Mouse (Mus musculus) heart, adult 9 months (tissue): ENCODE results near the gene Plod3.

Source experiments
- DNase-seq, 2 experiments: peaks; one replicate each; pipeline ENCODE4 v3.0.0; 2022; ENCODE audit warnings: low spot score in 2 of 2

The Plod3 gene

DNA sequence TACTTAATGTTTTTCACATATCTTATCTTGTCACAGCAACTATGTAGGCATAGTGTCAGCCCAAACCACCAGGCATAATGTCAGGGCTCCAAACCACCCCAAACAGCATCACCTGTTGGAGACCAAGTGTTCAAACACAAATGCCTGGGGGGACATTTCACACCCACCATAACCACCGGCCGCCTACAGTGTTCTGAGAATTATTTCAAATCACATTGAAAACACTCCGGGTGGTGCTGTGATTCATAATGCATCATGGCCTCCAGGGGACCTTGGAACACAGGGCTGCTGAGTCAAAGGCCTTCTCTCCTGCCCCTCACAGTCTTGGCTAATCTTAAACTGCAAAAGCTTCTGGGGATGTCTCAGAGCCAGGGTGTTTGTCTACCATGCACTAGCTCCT is 29.1 kb downstream of the Plod3 start:
- DNase-seq, result no peak

- DNase-seq, result no peak
Observed at GRCm38 (mm10) chr5:137024318-137024717, 37.5 kb downstream of the Plod3 start.

DNA sequence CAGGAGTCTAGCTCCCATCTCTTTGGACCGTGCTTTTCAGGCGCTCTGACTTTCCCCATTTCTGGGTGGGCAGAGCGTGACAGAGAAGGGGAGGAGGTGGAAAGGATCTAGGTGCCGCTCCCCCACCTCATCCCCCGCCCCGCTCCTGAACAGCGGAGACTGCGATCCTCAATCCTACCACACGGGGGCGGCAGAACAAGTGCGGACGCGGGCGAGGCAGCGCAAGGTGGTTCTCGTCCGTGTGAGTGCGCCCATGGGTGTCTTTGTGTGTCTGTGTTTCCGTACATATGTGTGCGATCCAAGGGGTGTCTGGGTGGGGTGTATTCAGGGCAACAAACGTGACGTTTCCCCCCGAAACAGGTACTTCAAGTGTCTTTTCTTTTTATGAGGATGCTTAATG is 38.3 kb downstream of the Plod3 start:
- peak; percentile 36 to 53 for DNase-seq

- DNase-seq, result no peak
Observed at GRCm38 (mm10) chr5:137026092-137026491, 39.3 kb downstream of the Plod3 start, which contains the start of gene Vgf. Gene Vgf, plus strand, starts transcription at chr5:137026392.

DNA sequence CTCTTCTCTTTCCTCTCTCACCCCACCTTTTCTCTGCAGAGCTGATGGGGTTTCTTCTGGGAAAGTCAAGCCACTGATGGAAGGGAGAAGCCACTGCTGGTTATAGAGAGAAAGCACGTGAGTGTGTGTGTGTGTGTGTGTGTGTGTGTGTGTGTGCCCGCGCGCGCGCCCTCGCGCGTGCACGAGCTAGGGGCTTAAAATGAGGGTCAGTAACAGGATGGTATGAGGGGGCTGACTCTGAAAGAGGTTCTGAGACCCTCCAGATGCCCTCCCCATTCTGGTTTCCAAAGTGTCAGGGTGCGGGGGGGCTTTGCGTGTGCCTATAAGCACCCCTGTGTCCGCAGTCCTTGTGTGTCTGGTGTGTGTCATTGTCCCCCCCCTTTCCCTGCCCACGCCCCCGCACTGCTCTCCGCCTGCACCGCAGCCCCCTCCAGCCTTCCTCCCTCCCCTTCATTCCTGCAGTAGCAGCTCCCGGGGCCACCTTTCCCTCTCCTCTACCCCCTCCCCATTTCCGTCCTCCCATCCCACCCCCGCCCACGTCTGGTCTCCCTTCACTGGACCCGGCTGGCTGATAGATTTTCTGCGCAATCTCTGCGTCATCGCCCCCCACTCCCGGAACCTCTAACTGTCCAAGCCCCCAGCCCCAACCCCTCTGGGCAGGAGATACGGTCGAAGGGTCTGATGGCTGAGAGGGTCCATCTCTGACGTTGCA is 41.9 kb downstream of the Plod3 start:
- DNase-seq, result no peak

GRCm38 (mm10) chr5:137029273-137029585 is 42.4 kb downstream of the Plod3 start:
- DNase-seq, result no peak

- DNase-seq, result peak; percentile 84 to 90
Observed at GRCm38 (mm10) chr5:137029643-137030415, 43.0 kb downstream of the Plod3 start.

GRCm38 (mm10) chr5:137030416-137030810 is 43.6 kb downstream of the Plod3 start:
- no peak for DNase-seq

DNA sequence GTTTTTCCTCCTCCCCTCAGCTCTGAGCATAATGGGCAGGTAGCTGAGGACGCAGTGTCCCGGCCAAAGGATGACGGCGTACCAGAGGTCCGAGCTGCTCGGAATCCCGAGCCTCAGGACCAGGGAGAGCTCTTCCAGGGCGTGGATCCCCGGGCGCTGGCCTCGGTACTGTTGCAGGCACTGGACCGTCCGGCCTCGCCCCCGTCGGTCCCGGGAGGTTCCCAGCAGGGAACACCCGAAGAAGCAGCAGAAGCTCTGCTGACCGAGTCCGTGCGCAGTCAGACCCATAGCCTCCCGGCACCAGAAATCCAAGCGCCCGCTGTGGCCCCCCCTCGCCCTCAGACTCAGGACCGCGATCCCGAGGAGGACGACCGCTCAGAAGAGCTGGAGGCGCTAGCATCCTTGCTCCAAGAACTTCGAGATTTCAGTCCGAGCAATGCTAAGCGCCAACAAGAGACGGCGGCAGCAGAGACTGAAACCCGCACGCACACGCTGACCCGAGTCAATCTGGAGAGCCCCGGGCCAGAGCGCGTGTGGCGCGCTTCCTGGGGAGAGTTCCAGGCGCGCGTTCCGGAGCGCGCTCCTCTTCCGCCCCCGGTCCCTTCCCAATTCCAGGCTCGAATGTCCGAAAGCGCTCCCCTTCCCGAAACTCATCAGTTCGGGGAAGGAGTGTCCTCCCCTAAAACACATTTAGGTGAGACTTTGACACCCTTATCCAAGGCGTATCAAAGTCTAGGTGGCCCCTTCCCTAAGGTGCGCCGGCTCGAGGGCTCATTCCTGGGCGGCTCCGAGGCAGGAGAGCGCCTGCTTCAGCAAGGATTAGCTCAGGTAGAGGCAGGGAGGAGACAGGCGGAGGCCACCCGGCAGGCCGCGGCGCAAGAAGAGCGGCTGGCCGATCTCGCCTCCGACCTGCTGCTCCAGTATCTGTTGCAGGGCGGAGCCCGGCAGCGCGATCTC is 44.5 kb downstream of the Plod3 start:
- DNase-seq, result no peak

- no peak for DNase-seq
Observed at GRCm38 (mm10) chr5:137032033-137032421, 45.2 kb downstream of the Plod3 start.

GRCm38 (mm10) chr5:137032641-137033074 is 45.8 kb downstream of the Plod3 start:
- DNase-seq, result peak; percentile 78 to 80

DNA sequence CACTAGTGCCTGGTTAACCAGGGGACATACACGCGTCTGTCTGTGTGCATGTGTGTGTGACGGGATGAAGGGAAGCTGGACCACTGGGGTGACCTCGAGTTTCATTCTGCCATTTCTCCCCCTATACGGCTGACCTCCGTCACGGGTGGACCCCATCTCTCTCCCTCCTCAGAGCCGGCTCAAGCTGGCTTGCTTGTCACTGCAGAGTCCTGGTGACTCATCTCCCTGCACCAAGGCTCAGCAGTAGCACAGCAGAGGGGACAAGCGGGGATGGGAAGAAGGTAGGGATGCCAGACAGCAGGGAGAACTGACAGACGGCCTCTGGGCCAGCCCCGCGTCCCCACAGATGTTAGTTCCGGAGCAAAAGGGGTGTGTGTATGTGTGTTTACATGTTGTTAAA is 49.4 kb downstream of the Plod3 start:
- no peak for DNase-seq

GRCm38 (mm10) chr5:137039453-137039852 is 52.6 kb downstream of the Plod3 start:
- DNase-seq, result no peak

GRCm38 (mm10) chr5:137041442-137041841 is 54.6 kb downstream of the Plod3 start:
- no peak for DNase-seq

DNA sequence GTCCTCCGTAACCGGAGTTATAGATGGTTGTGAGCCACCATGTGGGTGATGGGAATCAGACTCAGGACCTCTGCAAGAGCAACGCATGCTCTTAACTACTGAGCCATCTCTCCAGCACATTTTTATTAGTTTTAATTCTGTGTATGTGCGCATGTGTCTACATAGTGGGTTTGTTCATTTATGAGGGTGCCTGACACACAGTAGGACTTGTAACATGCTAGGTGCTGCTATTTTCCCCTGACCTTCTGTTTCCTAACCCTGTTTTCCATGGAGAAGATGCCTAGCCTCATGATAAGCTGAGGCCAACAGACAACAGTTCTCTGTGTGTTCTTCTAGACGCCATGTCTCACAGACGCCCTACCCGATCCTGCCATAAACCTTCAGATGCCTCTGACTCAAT is 57.2 kb downstream of the Plod3 start:
- DNase-seq, result no peak

GRCm38 (mm10) chr5:137045402-137046323 is 58.8 kb downstream of the Plod3 start, which contains the start of gene Ap1s1:
Gene Ap1s1, minus strand, starts transcription at chr5:137046135.
- peak; percentile 95 to 96 for DNase-seq
